Mouse (Mus musculus) hindbrain, embryonic 11.5 days (tissue): ENCODE data around the gene Olfr453. TPM values are rescaled to one million over a fixed set of nuclear protein-coding genes. Genes with fewer than 3 reads are reported as not detected.

Source experiments
- ATAC-seq: fragments of 200-750 bp; cut with Nextera tagmentation; 2 replicates; pipeline ENCODE4 v1.8.0; 2017; ENCODE audit warnings: mild to moderate bottlenecking, moderate TSS enrichment, moderate library complexity; ENCODE audit not compliant: low FRiP score
- DNase-seq: peaks from one replicate; pipeline ENCODE4 v3.0.0-alpha.2; 2015; ENCODE audit warnings: low spot score
- H3K27ac ChIP-seq: fragments of 300-500 bp; sonication (generic); 2 replicates; pipeline ENCODE4 v1.5.1; 2014; ENCODE audit warnings: mild to moderate bottlenecking, low read depth, low read length
- H3K27me3 ChIP-seq: fragments of 300-500 bp; sonication (generic); 2 replicates; pipeline ENCODE4 v1.6.1; 2014; ENCODE audit warnings: mild to moderate bottlenecking, low read length, moderate library complexity, mixed read lengths; ENCODE audit not compliant: control insufficient read depth, insufficient read depth
- H3K36me3 ChIP-seq: fragments of 300-500 bp; sonication (generic); 2 replicates; pipeline ENCODE4 v1.6.1; 2014; ENCODE audit warnings: mild to moderate bottlenecking, low read length, moderate library complexity, mixed read lengths; ENCODE audit not compliant: control insufficient read depth, insufficient read depth
- H3K4me1 ChIP-seq: fragments of 300-500 bp; sonication (generic); replicated peaks from 2 replicates; pipeline ENCODE4 v1.6.1; 2014; ENCODE audit warnings: low read length, mixed read lengths; ENCODE audit not compliant: control insufficient read depth, insufficient read depth
- H3K4me2 ChIP-seq: fragments of 300-500 bp; sonication (generic); replicated peaks from 2 replicates; pipeline ENCODE4 v1.6.1; 2014; ENCODE audit warnings: mild to moderate bottlenecking, low read depth, low read length
- H3K4me3 ChIP-seq: fragments of 300-500 bp; sonication (generic); 2 replicates; pipeline ENCODE4 v1.5.1; 2014; ENCODE audit warnings: low read depth, low read length
- H3K9ac ChIP-seq: fragments of 300-500 bp; sonication (generic); 2 replicates; pipeline ENCODE4 v1.6.1; 2014; ENCODE audit warnings: low read depth, low read length
- H3K9me3 ChIP-seq: fragments of 300-500 bp; sonication (generic); 2 replicates; pipeline ENCODE4 v1.6.1; 2016; ENCODE audit warnings: low read length; ENCODE audit not compliant: control insufficient read depth
- WGBS: fragments of 180-500 bp; shearing (Covaris S2); extraction: QIAGEN DNeasy Blood & Tissue Kit; methylation state at CpG from one replicate; pipeline ENCODE4 v1.1.7; 2014; 5-methylcytosine and 5-hydroxymethylcytosine counted together
- polyA plus RNA-seq: library from polyadenylated mRNA; unstranded; fragments of >200 nt; fragmentation: Nextera tagmentation; extraction: Ambion mirVana; gene quantifications from 2 replicates; pipeline ENCODE4 v1.2.1, GENCODE M21; 2014

The Olfr453 gene
- polyA plus RNA-seq, 1 experiment from 2014 or later: not detected

DNA sequence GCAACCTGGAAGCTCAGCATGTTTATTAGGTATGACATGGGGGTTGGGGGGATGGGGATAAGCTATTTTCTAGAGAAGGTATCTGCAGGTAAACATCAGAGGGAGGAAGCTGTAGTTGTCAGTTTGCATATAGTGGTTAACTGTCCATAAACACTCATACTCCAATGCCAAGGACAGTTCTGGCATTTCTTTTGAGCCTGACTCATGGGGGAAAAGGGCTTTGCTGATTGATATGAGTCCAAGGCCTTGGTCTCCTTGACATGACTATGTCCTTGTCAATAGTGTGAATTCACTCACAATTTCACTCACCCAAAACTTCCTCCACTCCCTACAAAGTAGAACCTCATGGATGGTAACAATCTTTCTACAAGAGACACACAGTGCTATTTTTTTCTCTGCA, 8.7 kb downstream of the Olfr453 start:
- ATAC-seq: no peak
- no peak for DNase-seq

DNA sequence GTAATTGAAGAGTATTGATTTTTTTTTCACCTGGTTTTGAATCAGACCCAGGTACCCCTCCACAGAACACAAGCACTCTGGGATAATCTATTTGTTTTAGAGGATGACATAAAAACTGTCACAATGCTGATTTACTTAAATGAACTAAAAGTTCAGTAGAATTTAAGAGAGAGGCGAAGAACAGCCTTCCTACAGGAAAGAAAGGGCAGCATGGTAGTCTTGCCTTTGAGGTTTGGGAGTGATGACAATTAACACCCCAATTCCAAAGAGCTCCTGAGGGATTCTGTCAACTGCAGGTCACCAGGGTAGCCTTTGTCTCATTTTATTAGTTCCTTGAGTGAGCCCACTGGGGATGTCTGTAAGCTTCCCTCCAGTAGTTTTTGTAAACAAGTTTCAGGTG, 16.9 kb downstream of the Olfr453 start, which contains the start of gene Olfr38:
Gene Olfr38 (plus strand): TSS at position 301 of the 400 bp plus-strand sequence.
- H3K4me3 ChIP-seq: no peak within 1 kb of the TSS
- H3K4me1 ChIP-seq: no peaks in the 10 kb centered on the region
- no peaks in the 10 kb centered on the region for H3K36me3 ChIP-seq
- no peak for DNase-seq
- H3K9ac ChIP-seq: no peak within 1 kb of the TSS
- no peak within 1 kb of the TSS for H3K27ac ChIP-seq
- 74% methylated on average over 1 of the region's 1 CpGs for WGBS
- no peaks in the 10 kb centered on the region for H3K9me3 ChIP-seq
- no peak within 1 kb of the TSS for H3K4me2 ChIP-seq
- H3K27me3 ChIP-seq: no peaks in the 10 kb centered on the region
- ATAC-seq: no peak

More for the DNA sequence above, 8.7 kb downstream of the Olfr453 start:
- Histone ChIP-seq H3K27me3 (no peaks in the 10 kb centered on the region), H3K27ac (no peak overlapping the region), H3K9ac (no peak overlapping the region), H3K4me2 (no peak overlapping the region), H3K36me3 (no peaks in the 10 kb centered on the region), H3K4me1 (no peaks in the 10 kb centered on the region), H3K9me3 (no peaks in the 10 kb centered on the region), H3K4me3 (no peak overlapping the region)

DNA sequence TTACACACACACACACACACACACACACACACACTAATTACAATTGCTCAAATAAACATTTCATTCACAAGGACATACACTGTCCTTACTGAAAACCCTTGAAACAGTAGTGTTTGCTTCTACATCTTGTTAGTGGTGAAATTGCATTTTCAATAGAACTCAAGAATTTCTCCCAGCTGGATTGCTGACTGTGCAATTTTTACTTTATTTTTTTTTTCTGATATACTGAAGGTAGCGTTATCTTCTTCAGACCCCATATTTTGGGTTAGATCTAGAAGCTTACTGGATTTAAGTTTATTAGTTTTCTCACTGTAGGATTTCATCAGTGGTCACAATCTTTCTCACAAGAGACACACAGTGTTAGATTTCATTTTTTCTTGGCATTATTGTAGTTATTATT, 37.9 kb downstream of the Olfr453 start:
- H3K9me3 ChIP-seq: no peaks in the 10 kb centered on the region
- no peaks in the 10 kb centered on the region for H3K36me3 ChIP-seq
- no peaks in the 10 kb centered on the region for H3K27me3 ChIP-seq
- H3K4me3 ChIP-seq: no peak overlapping the region
- DNase-seq (no peak), ATAC-seq (no peak)
- H3K27ac ChIP-seq: no peak overlapping the region
- no peak overlapping the region for H3K9ac ChIP-seq
- H3K4me1 ChIP-seq: no peaks in the 10 kb centered on the region
- no peak overlapping the region for H3K4me2 ChIP-seq
- WGBS: 97% methylated on average over 1 of the region's 1 CpGs

DNA sequence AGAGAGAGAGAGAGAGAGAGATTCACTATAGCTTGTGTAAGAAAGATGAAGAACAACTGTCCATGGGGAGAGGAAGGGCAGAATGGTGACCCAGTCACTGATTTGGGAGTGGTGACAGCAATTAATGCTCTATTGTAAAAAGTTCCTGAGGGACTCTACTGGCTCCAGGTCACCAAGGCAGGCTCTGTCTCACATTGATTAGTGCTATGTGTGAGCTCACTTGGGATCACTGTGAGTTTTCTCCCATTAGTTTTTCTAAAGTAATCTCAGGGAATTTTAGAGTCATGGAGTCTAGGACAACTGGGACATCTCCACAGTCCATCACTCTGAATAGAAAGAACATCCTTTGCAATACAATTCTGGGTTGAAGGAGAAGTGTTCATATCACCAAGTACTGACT, 45.6 kb downstream of the Olfr453 start, which contains the start of gene Olfr452:
Gene Olfr452 (plus strand): TSS at position 301 of the 400 bp plus-strand sequence.
- no peak for DNase-seq
- no peak within 1 kb of the TSS for H3K9ac ChIP-seq
- no peak within 1 kb of the TSS for H3K27ac ChIP-seq
- no peak within 1 kb of the TSS for H3K4me2 ChIP-seq
- H3K4me3 ChIP-seq: no peak within 1 kb of the TSS
- H3K27me3 ChIP-seq: no peaks in the 10 kb centered on the region
- H3K4me1 ChIP-seq: no peaks in the 10 kb centered on the region
- no peak for ATAC-seq
- H3K9me3 ChIP-seq: no peaks in the 10 kb centered on the region
- H3K36me3 ChIP-seq: no peaks in the 10 kb centered on the region

DNA sequence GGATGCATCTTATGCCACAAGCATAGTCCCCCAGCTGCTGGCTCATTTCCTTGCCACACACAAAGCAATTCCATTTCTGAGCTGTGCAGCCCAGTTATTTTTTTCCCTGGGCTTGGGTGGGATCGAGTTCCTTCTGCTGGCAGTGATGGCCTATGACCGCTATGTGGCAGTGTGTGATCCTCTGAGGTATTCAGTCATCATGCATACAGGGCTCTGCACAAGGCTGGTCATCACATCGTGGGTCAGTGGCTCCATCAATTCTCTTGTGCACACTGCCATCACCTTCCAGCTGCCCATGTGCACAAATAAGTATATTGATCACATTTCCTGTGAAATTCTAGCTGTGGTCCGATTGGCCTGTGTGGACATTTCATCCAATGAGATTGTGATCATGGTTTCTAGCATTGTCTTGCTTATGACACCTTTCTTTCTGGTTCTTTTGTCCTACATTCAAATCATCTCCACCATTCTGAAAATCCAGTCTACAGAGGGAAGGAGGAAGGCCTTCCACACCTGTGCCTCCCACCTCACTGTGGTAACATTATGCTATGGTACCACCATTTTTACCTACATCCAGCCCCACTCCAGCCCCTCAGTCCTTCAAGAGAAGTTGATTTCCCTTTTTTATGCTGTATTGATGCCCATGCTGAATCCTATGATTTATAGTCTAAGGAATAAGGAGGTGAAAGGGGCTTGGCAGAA, 51.2 kb downstream of the Olfr453 start:
- DNase-seq: peak; percentile 15
- H3K4me3 ChIP-seq: no peak overlapping the region
- H3K27me3 ChIP-seq: no peaks in the 10 kb centered on the region
- no peaks in the 10 kb centered on the region for H3K4me1 ChIP-seq
- H3K36me3 ChIP-seq: no peaks in the 10 kb centered on the region
- ATAC-seq: peak; percentile 71
- H3K4me2 ChIP-seq: no peak overlapping the region
- H3K27ac ChIP-seq: no peak overlapping the region
- no peak overlapping the region for H3K9ac ChIP-seq
- 52% methylated on average over 4 of the region's 4 CpGs for WGBS
- no peaks in the 10 kb centered on the region for H3K9me3 ChIP-seq

DNA sequence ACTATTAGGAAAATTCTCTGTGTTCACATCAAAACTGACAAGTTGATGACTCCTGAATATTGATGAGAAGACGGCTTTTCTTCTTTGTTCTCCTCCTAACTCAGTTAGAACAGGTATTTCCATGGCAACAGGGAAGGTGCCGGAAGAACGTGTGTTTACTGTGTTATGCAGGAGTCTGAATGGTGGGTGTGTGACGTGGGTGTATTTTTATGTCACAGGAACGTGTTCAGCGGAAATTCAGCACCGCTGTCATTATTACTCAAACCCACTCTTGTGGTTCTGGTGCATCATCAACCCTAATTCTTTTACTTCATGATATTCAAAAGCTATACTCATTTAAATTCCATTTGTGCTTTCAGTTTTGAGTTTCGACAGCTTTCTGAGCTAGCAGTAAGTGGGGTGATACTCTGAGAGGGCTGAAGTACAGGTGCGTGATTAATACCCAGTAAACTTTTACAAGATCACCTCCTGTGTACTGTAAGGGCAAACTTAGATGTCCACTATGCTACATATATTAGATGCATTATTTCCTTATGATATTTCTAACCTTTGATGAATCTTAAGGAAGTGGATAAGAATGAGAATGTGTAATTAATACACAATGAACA, 51.9 kb downstream of the Olfr453 start:
- no peaks in the 10 kb centered on the region for H3K36me3 ChIP-seq
- no peaks in the 10 kb centered on the region for H3K9me3 ChIP-seq
- no peaks in the 10 kb centered on the region for H3K27me3 ChIP-seq
- DNase-seq: no peak
- no peak overlapping the region for H3K27ac ChIP-seq
- no peak overlapping the region for H3K9ac ChIP-seq
- H3K4me3 ChIP-seq: no peak overlapping the region
- ATAC-seq: no peak
- H3K4me1 ChIP-seq: no peaks in the 10 kb centered on the region
- no peak overlapping the region for H3K4me2 ChIP-seq
- 85% methylated on average over 9 of the region's 9 CpGs for WGBS

DNA sequence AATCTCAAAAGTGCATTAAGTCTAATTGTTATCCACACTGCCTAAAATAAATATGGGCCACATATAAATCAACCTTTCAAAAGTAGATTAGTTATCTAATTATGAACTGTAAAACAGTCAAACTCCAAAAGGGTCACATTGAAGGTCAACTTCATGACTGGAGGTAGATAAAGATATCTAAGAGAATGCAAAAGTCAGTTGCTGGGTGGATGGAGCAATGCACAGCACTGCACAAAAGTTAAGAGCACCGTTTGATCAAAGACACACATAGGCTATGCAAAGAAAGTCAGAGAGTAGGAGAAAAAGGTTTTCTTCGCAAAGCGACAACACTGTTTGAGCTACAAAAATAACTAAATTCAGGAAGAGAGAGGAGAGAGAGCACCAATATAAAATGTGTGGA, 55.8 kb downstream of the Olfr453 start:
- no peak overlapping the region for H3K4me2 ChIP-seq
- 89% methylated on average over 3 of the region's 3 CpGs for WGBS
- DNase-seq: no peak
- no peak overlapping the region for H3K9ac ChIP-seq
- H3K36me3 ChIP-seq: no peaks in the 10 kb centered on the region
- H3K4me1 ChIP-seq: no peaks in the 10 kb centered on the region
- no peak overlapping the region for H3K27ac ChIP-seq
- no peaks in the 10 kb centered on the region for H3K9me3 ChIP-seq
- H3K27me3 ChIP-seq: no peaks in the 10 kb centered on the region
- no peak for ATAC-seq
- H3K4me3 ChIP-seq: no peak overlapping the region
